Mouse (Mus musculus): ENCODE results near the gene Iqck. TPM values are rescaled to one million over a fixed set of nuclear protein-coding genes. Genes with fewer than 3 reads are reported as not detected.
A peak's percentile ranks its signal among the peaks of the same experiment; 100 is the strongest.

Gene Iqck
- total RNA-seq, 2 experiments from 2014 or later = 0.59 to 0.63 TPM

DNA sequence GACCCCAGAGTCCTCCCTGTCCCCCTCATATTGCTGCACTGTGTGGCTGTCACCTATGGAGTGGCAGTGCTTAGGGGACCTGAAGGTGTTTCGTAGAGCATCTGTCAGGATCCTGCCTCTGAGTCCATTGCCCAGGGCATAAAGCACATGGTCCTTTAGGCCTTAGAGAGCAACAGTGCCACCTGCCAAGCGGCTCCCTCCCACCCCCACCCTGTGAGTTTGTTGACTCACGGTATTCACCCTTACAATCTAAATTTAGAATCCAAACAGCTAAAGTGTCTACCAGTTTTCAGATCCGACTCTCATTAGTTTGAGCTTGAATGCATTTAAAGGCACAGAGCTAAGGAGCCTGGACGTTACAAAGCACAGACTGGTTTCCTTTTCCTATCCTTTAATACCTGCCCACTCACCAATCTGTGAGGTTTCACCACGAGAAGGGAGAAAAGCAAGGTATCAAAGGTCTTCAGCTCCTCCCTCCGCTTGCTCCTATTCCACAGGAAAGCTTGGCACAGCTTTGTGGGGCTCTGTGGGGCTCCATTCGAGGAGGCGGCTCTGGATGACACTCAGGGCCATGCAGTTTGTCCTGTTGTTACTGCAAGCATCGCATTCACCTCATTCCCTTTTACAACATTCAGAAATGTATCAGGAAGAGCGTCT lies 98.2 kb downstream of the Iqck start:
- DNase-seq = no peak

DNA sequence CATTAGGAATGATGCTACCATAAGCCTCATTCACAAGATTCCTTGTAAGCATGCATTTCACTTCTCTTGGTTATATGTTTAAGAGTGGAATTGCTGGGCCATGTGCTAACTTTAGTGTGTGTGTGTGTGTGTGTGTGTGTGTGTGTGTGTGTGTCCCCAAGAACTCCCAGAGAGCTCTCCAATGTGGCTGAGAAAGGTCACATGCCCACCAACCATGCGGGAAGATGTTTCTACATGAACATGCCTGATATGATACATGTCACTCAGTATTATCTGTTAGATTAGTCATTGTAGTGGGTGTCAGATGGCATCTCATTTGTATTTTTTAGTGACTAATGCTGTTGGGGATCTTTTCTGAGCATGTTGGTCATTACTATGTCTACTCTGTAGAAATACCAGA lies 99.4 kb downstream of the Iqck start:
- no peak for DNase-seq

DNA sequence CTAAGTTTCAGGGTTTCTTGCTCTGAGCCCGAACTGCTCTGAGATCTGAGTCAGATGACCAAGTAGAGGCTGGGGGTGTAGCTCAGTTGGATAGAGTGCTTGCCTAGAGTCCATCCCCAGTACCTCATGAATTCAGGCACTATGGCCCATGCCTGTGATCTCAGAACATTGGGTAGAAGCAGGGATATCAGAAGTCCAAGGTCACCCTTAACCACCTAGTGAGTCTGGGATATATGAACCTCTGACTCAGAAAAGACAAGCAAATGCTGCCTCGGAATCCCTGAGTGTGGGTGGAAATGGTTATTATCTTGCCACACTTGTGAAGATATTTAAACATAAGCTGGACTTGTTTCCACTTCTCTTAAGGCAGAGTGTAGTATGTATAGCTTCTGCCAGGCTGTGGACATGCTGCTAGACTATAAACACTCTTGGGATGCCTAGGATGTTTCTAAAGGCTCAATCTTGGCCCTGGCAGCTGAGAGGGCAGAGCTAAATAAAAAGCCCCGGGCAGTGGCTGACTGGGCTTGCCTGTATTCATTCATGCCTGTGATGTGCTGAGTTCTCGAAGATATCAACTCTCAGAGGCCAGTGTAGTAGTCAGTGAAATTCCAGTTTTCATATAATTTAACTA lies 101.2 kb downstream of the Iqck start:
- no peak for DNase-seq

DNA sequence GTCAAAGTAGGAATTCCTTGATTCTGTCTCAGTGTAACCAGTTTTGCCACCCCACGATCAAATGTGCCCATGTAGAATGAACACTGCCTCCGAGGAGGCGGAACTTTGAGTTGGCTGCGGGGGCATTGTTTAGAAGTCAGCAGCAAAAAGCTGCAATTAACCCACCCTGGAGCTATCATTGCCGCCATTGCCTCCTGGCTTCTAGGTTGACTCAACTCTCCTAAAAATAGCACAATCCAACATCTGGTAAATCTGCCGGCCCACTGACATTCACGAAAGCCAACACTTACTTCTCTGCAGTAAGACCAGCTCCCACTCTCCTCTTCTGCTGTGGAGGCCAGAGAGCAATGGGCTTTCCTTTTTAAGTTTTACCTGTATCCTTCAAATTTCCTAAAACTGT lies 103.7 kb downstream of the Iqck start:
- DNase-seq = no peak

- DNase-seq = no peak
These were observed 109.2 kb downstream of the Iqck start for GRCm38 (mm10) chr7:118964777-118965176.

DNA sequence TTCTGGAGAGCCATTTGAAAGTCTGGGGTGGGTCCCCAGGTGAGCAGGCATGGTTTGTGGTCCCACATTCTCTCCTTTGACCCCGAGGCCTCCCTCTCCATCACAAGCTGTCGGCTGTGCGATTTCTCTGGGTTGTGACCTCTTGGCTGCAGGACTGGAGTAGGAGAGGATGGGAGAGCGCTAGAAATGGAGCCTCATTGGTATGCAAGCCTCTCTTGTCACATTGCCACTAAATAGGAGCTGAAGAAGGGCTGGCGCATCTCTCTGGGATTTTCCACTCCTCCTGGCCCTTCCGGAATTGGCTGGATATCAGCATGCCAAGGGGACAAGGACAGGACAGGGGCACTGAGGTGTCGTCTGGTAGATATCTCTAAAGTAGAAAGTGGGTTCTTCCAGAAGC lies 109.6 kb downstream of the Iqck start:
- no peak for DNase-seq

DNA sequence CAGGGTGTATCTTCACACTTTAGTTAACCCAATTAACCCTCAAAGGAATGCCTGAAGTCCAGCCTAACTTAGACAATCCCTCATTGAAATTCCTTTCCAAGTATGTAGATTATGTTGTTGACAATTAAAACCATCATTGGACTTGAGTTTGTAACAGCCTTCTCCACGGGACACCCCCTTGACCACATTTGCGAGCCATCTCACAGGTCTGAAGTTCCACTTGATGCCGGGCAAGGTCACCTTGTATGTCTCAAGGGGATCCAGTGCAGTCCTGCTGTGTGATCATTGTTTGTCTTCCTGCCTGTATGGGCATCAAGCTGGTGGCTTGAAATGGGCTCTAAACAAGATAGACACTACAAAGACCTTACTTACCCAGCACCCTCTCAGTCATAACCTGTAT lies 113.3 kb downstream of the Iqck start:
- no peak for DNase-seq

- no peak for DNase-seq
These were observed 115.9 kb downstream of the Iqck start for GRCm38 (mm10) chr7:118971499-118971898.

DNA sequence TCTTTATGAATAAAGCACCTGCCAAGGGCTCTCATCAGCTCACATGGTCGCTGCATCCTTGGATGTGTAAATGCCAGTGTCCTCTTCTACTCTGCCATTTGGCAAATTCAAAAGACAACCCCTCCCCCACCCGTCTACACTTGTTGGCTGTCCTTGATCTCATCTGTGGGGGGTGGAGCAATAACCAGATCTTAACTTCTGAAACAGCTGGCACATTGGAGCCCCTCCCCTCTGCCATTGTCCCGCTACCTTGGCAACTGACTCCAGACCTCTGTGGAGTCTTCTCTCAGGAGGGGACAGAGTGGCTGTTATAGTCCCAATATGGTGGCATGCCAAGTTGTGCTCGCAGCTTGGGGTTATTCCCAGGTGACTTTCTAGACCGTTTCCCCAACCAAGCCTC lies 116.8 kb downstream of the Iqck start:
- no peak for DNase-seq

DNA sequence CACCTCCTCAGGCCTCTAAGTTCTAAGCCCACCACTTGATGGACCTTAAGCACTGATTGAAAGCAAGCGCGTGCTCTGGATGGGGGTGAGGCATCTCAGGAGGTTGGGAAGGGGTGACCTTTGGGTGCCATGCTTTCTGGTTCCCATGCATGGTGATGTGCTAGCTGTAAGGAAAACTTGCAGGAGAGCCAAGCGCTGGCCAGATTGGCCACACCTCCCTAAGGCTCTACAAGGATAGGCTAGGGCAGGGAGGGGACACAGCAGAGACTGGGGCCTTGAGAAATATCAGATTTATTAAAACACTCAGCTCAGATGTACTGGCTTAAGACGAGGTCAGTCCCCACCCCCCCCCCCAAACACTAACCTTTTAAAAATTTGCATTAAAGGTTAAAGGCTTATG lies 117.8 kb downstream of the Iqck start:
- no peak for DNase-seq

- DNase-seq = no peak
These were observed 120.3 kb downstream of the Iqck start for GRCm38 (mm10) chr7:118975837-118976236.

- DNase-seq = peak; percentile 69
These were observed 121.0 kb downstream of the Iqck start for GRCm38 (mm10) chr7:118976414-118977166.

- no peak for DNase-seq
These were observed 121.6 kb downstream of the Iqck start for GRCm38 (mm10) chr7:118977167-118977543.

GRCm38 (mm10) chr7:118979121-118979520 lies 123.6 kb downstream of the Iqck start:
- DNase-seq = no peak

- DNase-seq = no peak
These were observed 124.2 kb downstream of the Iqck start for GRCm38 (mm10) chr7:118979708-118980107.

GRCm38 (mm10) chr7:118981346-118981745 lies 125.8 kb downstream of the Iqck start:
- DNase-seq = peak; percentile 38

GRCm38 (mm10) chr7:118981831-118982230 lies 126.3 kb downstream of the Iqck start:
- DNase-seq = no peak

GRCm38 (mm10) chr7:118982586-118982985 lies 127.0 kb downstream of the Iqck start:
- DNase-seq = no peak

GRCm38 (mm10) chr7:118983961-118984360 lies 128.4 kb downstream of the Iqck start:
- peak; percentile 86 for DNase-seq

DNA sequence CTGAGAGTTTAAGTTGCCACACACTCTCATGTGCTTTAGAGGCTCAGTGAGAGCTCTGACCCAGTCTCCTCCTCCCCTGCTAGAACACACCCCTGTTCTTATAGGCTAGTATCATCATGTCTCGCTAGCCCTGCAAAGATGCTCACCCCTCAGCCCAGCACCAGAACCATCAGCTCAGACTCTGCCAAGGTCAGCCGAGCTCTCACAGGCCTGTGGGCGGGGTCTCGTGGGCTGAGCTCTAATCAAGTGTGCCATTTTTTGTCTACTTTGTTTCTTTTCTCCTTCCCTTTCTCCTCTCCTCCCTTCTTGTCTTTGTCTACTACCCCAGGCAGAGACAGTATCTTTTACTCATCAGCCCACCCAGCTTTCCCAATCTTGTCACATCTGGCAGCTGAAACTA lies 130.2 kb downstream of the Iqck start:
- DNase-seq = no peak

- DNase-seq = no peak
These were observed 130.8 kb downstream of the Iqck start for GRCm38 (mm10) chr7:118986369-118986768.

- DNase-seq = no peak
These were observed 133.8 kb downstream of the Iqck start for GRCm38 (mm10) chr7:118989275-118989856.

- DNase-seq = no peak
These were observed 134.7 kb downstream of the Iqck start for GRCm38 (mm10) chr7:118990282-118990681.

Data from gastrocnemius, postnatal 10 days (tissue).